Mouse (Mus musculus) megakaryocyte-erythroid progenitor cell, adult 5-6 weeks (primary cell): ENCODE measurements at regions not wholly inside any gene's neighbourhood (a gene's known extent, or its start where the extent isn't known, plus 50 kb on each side); places are given as distances from the start of the nearest gene placed in this dataset.

Experiments used
- ATAC-seq: replicated peaks from 2 replicates; pipeline ENCODE4 v1.8.0; 2016; ENCODE audit warnings: mild to moderate bottlenecking, inconsistent platforms; ENCODE audit not compliant: severe bottlenecking, poor library complexity, low FRiP score, low TSS enrichment

DNA sequence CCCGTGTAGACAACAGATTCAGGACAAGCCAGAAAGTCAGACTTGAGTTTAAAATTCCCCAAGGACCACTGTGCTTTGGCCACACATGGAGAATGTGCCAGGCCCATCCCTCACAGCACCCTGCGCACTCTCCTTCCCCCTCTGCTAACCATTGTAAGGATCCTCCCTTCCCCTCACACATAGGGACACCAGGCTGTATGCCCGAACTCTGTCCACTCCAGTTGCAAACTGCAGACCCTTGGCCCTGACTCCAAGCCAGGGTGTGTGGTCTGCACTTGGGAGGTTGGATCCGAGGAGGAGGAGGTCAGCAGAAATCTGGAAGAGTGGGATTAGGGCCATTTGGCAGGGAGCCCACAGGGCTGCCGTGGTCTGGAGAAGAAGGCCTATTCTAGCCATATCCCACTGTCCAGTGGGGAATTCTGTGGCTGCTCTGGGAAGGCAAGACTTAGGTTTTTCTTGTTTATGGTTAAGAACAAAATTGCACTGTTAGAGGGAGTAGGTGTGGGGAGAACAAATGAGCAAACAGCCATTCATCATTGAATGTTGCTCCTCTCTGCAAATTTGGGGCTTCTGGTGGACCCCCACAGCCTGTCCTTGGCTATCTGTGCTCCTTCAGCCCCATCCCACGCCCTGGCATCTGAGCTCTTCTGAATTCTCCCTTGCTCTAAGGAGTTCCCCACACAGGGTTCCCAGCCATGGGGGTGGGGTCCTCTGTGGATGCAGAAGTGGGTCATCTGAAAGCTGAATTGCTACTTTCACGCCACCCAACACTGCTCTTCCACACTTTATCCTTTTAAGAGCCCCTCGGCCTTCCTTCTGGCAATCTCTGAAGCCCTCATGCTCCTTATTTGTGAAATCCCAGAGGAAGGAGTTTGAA lies 366.9 kb downstream of the Tshz3 start:
- ATAC-seq: no peak

DNA sequence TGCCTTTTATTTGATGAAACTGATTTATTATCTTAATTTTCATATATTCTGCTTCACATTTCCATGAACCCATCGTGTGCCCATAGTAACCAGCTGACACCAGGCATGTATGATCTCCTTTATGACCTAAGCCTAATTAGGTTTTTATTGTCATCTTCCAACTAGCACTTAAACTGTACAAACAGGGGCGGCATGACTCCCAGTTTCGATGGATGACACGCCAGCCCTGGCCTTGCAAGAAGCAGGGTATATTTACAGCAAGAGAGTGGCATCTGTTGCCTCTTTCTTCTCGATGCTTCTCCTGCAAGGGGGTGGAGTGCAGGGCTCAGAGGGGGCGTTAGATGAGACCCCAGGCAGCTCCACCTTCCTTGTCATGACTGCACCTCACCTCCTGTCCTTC lies 379.8 kb downstream of the Tshz3 start:
- ATAC-seq: no peak

DNA sequence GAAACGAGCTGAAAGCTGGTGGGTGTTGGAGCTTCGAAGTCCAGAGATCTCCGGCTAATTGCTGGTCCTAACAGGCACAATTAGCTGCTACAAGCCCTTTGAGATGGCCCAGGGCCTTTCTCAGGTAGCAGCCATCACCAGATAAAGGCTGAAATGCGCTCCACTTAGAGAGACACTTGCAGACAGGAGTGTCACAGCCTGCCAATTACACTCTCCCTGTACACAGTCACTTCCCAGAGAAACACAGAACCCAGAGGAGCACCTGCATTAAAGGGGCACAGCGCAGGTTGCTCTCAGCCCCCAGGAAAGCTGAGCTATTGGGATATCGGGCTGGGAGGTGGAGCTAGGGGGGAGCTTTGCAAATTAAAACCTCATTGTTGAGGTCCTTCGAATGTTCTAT lies 380.2 kb downstream of the Tshz3 start:
- no peak for ATAC-seq

DNA sequence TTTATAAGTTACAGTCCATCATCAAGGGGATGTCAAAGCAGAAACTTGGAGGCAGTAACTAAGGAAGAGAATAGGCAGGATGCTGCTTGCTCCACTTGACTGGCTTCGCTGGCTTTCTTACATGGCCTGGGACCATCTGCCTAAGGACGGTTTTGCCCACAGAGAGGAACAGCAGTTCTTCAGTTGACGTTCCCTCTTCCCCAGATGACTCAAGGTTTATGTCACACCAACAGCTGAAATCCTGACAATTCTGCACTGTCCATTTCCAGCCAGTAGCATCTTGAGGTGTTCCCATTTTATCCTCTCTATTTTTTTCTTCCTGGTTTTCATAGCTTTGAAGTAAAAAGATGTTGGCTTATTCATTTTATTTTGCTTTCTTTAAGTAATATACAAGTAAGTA lies 391.8 kb downstream of the Tshz3 start:
- ATAC-seq: no peak

DNA sequence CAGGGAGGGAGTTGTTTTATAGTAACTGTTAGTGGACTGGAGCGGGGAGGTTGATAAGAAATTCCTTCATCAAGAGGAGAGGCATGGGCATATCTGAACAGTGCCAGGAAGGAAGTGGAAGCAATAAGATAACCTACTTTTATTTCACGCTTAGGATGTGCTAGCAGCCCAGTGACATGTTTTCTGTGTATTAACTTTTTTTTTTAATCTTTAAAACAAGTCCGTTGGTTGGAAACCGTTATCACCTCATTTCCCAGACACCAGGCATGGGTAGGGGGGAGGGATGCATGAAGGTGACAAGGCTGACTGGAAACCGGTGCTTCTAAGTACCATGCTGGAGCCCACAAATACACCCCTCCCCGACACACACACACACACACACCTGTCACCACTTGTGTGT lies 394.7 kb downstream of the Tshz3 start:
- ATAC-seq: no peak

DNA sequence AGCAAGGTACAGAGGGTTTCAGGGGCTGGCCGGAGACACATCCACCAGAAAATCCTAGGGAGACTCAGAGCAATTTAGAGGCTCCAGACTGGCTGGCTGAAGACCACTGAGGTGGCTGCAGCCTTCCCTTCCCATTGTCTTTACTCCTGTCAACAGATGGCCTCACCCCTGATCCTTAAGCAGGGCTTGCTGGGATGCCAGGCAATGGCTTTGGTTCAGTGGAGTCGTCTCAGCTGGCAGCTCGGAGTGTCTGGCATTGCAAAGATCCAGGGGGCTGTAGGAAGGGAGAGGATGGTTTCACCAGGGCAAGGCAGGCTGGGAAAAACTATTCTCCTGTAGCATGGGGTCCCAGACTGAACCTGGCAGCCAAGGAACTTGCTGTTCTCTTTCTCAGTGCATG lies 395.8 kb downstream of the Tshz3 start:
- no peak for ATAC-seq

DNA sequence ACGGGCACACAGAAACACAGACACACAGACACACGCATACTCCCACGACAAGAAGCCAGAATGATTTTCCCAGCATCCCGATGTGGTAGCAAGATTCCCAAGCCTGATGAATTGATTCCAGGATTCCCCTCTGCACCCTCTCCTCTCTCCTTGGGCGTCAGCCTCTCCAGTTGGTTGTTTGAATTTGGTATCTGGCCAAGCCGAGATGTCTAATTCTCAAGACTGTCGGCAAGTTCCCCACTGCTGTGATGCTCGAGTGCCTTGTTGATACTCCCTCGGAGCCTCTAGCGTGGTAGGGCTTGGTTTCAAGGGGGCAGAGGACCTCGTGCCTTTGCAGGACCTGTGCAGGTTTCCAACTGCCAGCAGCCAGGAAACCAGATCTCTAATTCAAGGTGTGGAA lies 397.9 kb downstream of the Tshz3 start:
- no peak for ATAC-seq

DNA sequence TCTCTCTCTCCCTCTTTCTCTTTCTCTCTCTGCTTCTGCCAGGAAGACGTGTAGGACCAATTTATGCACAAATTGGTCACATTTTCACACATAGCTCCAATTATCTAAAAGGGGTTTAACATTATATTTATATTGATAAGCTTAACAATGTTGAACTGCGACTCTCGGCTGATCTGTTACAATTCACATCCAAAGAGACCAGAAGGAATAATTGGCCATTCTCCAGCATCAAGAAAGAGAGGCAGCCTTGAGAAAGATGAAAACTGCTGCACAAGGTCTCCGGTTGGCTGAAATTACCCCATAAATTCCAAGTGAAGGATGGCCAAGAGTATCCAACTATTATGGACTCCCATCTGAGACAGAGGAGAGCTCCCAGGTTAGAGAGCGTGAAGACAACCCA lies 398.4 kb downstream of the Tshz3 start:
- ATAC-seq: no peak

DNA sequence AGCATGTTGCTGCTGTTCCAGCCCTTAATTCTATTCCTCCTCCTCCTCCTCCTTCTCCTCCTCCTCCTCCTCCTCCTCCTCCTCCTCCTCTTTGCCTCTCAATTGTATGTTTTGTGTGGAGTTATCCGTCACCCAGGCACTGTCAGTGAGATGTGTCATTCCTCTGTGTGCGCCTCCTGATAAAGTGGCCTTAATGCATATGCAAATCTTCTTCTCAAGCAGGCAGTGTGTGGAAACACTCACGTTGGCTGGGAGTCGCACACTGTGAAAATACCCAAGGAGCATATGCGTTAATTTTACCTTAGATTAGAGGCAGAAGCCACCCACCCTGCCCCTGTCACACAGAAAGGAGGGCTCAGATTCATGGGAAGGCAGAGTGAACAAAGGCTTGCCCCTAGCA lies 401.0 kb downstream of the Tshz3 start:
- ATAC-seq: no peak

DNA sequence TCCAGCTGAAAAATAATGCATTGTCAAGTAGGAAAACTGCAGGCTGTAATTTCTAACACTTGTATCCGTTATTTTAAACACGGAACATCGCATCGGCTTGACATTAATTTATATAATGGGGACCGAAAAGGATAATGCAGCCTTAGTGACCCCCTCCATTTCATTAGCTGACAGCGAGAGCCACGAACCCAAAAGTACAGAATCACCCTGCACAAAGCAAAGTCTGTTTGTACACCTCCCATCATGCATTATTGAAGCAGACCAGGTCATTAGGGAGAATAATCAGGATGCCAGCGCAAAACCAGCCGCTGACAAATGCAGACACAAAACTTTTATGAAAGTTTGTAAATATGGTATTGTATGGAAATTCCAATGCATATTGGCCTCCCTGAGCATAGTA lies 406.8 kb downstream of the Tshz3 start:
- no peak for ATAC-seq

DNA sequence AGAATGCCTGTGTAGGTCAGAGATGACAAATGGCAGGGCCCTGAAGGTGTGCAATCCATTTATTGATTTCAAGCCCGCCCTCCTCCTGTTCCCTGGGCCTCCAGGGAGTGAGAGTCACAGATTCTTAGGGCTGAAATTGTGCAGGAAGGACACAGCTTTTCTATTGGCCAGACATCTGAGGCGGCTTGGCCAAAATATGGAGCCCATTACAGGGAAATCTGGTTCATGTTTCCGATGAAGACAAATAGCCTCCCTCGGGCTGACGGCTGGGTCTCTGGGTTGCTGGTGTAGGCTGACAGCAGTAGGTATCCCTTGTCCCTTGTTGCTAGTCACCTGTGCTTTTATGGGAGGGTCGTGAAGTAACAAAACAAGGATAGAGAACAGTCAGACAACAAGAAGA lies 413.2 kb downstream of the Tshz3 start:
- ATAC-seq: no peak

DNA sequence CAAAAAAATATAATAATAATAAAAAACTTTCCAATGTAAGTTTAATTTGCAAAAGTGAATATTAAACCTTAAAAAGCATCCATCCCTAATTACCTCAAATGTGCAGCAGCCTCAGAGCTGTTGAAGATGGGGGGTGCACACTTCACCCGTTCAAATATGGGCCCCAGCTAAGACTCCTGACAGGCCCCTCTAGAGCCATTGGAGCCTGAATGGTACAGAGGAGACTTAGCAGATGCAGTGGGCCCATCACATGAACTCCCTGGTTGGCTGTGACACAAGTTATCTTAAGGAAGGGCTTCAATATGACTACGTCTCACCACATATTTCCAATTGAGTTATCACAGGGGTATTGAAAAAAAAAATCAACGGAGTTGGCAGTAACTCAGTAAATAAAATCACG lies 422.9 kb downstream of the Tshz3 start:
- ATAC-seq: no peak

DNA sequence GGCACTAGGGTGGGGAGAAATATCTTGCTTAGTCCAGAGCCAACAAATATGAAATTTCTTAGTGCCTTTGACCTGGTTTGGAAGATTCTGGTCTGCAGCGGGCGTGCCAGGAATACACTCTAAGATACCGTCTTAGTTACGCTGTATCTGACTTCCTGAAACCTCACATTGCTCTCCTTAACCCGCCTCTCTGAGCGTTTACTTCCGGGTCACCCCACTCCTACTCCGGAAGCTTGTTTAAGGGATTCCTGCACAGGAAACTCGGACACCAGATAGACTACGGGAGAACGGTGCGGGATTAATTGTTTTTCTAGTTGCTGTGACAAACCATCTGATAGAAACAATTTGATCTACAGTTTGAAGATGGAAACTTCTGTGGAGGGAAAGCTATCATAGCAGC lies 442.3 kb downstream of the Tshz3 start:
- ATAC-seq: no peak

DNA sequence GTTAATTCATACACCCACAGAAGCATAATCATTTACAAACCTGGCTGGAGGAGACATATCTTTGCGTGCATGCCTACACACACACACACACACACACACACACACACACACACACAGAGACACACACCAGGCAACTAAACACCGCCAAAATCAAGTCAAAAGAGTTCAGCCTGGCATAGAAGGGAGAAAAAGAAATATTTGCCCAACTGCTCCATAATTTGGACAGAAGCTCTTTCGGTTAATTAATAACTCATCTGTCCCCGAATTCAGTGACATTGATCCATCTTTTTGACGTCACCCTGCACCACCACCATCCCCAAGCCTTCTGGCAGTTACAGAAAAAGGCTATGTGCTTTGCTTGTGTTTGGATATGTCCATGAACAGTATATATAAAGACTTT lies 444.9 kb downstream of the Tshz3 start:
- ATAC-seq: no peak

DNA sequence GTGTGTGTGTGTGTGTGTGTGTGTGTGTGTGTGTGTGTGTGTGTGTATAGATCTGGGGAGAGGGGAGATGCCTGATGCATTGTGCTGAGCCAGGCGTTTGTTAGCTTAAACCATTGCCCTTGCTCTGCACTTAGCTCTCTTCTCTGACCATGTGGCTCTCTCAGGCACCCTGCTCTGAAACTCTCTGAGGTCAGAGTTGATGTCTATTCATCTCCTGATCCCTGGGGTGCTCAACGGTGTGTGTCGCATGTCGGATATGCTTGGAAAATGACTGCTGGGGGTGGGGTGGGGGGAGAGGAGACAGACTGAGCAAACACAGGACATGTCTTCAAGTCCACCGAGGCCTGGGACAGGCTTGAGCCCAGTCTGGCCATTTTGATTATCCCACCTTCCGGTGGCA lies 446.4 kb downstream of the Tshz3 start:
- no peak for ATAC-seq

DNA sequence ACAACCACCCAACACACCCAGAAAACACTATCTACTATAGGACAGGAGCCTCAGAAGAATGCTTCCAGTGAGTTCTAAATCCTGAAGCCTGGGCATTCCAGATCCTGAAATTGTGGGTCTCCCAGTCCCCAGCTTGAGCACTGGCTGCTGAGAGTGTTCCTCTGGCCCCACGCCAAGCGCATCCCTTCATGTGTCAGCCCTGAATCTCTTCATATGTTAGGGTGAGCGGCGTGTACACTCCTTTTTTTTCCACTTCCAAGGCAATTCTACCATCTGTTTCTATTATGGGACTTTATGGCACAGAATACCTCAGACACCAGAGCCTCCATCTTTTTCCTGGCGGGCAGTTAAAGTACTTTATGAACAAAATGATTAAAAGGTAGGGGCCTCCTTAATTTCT lies 451.8 kb downstream of the Tshz3 start:
- ATAC-seq: no peak

DNA sequence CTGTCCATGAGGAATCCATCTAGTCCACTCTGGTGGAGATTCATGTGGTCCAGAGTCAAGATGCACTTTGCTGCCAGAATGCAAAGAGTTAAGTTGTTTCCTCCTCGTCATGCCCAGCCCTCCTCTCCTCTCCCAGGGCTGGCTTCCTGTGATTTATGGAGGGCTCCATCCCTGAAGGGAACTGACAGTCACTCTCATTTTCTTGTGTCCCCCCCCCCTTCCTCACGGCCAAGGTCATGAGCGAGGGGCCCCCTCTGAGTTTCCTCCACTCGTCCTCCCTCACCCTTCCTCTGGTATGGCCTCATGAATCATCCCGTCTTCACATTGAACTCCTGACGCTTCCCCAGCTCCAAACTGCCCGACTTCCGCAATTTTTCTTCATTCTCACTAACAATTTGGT lies 461.9 kb downstream of the Tshz3 start:
- ATAC-seq: no peak

DNA sequence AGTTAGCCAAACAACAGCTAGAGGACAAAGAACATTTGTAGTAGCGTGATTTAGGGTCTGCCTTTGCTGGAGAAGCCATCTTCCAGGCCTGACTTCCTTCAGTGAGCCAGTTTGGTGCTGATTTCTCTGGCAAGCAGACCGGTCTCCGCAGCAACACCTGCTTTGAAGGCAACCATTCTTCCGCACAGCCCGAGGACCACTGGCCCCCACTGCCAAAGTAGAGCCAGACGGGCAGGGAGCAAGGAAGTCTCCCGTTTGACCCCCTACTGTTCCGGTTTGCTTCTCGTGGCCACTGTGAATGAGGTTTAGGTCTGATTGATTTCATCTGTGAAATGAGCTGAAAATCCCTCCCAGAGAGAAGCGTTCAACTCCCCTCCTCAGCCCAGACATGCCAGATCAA lies 471.0 kb downstream of the Tshz3 start:
- ATAC-seq: no peak

DNA sequence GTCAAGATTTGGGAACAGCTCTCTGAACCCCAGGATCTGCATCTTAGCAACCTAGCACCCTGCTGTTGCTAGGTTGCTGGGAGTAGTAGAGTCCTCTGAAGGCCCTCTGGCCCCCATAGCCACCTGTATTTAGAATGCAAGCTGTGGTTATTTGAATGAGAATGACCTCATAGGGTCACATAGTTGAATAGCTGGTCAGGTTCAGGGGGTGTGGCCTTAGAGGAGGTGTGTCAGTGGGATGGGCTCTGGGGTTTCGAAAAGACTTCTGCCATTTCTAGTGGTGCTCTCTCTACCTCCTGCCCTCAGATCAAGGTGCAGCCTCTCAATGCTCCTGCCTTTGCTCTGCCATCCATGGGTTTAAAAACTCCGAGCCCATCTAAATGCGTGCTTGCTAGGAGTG lies 477.8 kb downstream of the Tshz3 start:
- ATAC-seq: no peak

DNA sequence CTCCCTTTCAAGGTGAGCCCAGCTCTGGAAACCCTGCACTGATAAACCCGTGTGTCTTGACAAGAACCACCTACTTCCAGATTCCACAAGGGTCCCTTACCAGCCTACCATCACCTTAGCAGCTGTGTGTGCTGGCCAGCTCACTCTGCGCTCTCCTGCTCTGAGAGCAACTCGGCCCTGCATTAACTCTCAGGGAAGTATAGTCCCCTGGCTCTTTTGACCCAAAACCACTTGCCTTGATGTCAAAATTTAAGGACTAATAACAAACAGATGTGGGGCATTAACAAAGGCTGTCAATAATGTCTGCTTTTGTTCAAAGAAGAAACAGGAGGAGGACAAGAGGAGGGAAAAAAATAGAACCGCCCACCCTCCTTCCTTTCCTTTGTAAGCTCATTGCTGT lies 480.3 kb downstream of the Tshz3 start:
- no peak for ATAC-seq

DNA sequence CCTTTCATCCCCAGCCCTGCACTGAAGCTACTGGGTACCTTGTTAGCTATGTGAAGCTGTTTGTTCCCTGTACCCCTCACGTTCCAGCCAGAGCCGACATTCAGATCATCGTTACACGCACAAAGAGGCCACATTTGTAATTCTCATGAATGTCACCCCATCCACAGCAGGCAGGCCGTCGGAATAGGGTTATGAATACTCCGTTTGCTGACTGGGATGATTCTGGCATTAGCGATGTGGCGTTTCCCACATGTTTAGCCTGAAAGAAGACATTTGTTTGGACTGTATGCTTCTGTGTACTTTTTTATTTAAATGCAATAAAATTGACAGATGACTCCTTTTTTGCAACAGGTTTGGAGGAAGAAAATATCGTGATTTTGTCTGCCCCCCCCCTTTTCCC lies 482.0 kb downstream of the Tshz3 start:
- ATAC-seq: no peak

DNA sequence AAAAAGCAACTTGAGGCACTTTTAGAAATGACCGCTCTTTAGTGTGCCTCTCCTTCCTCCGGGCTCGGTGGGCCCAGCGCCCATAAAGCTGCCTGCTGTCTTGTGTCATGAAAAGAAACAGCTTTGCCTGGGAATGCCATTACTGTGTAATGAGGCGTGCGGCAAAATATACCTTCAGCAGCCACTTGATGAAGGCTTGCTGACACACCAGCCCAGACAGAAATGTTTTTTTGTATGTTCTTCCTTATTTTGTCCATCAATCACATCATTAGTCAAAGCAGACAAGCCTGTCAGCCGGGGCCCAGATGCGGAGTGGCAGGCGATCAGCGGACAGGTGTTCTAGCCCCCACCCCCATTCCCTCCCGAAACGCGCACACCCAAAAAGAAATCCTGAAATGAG lies 482.5 kb downstream of the Tshz3 start:
- no peak for ATAC-seq
